Mouse (Mus musculus): ENCODE results near the gene Luc7l3. TPM values are rescaled to one million over a fixed set of nuclear protein-coding genes. Genes with fewer than 3 reads are reported as not detected.
"Not testable (repeated sequence)": the region's sequence is repeated elsewhere in the genome, so short reads cannot be mapped to it uniquely, and the experiment has no call there.

Gene Luc7l3
- polyA plus RNA-seq, 1 experiment from 2014 or later = 35.8 TPM

GRCm38 (mm10) chr11:94272960-94273927 lies 48.5 kb downstream of the Luc7l3 start:
- WGBS (ENCODE audit: insufficient replicate concordance) = 73% methylated on average over 21 of the region's 21 CpGs
- ATAC-seq = peak; percentile 69
- DNase-seq = no peak
- H3K9ac ChIP-seq (replicated peaks) = no peak overlapping the region
- no peaks in the 10 kb centered on the region for H3K27me3 ChIP-seq (ENCODE audit: insufficient read depth, low read length)
- peak overlapping the region; percentile 50 for H3K27ac ChIP-seq (ENCODE audit: low read depth)
- no peak overlapping the region for H3K4me2 ChIP-seq (ENCODE audit: low read depth, low read length)
- no peak overlapping the region for H3K4me3 ChIP-seq (ENCODE audit: low read depth, low read length)
- no peaks in the 10 kb centered on the region for H3K36me3 ChIP-seq (replicated peaks; ENCODE audit: insufficient read depth, low read length)
- no peaks in the 10 kb centered on the region for H3K9me3 ChIP-seq (ENCODE audit: low read length)
- H3K4me1 ChIP-seq (ENCODE audit: insufficient read depth) = peaks cover 27% of the 10 kb centered on the region
- TF ChIP-seq CTCF (IDR thresholded peaks at IDR 0.05; ENCODE audit: low read depth) (no peak), EP300 (IDR thresholded peaks at IDR 0.05; ENCODE audit: low read depth) (no peak)

GRCm38 (mm10) chr11:94271015-94271414 lies 50.8 kb downstream of the Luc7l3 start:
- 85% methylated on average over 2 of the region's 2 CpGs for WGBS (ENCODE audit: insufficient replicate concordance)
- Histone ChIP-seq H3K27me3 (ENCODE audit: insufficient read depth, low read length) (no peaks in the 10 kb centered on the region), H3K4me3 (ENCODE audit: low read depth, low read length) (no peak overlapping the region), H3K4me1 (ENCODE audit: insufficient read depth) (peaks cover 30% of the 10 kb centered on the region), H3K36me3 (replicated peaks; ENCODE audit: insufficient read depth, low read length) (no peaks in the 10 kb centered on the region), H3K4me2 (ENCODE audit: low read depth, low read length) (no peak overlapping the region), H3K27ac (ENCODE audit: low read depth) (no peak overlapping the region), H3K9me3 (ENCODE audit: low read length) (no peaks in the 10 kb centered on the region), H3K9ac (replicated peaks) (no peak overlapping the region)
- DNase-seq = no peak
- TF ChIP-seq EP300 (IDR thresholded peaks at IDR 0.05; ENCODE audit: low read depth) (no peak), CTCF (IDR thresholded peaks at IDR 0.05; ENCODE audit: low read depth) (no peak)
- no peak for ATAC-seq

GRCm38 (mm10) chr11:94269906-94270305 lies 51.9 kb downstream of the Luc7l3 start:
- Histone ChIP-seq H3K9me3 (ENCODE audit: low read length) (no peaks in the 10 kb centered on the region), H3K9ac (replicated peaks) (no peak overlapping the region), H3K36me3 (replicated peaks; ENCODE audit: insufficient read depth, low read length) (no peaks in the 10 kb centered on the region), H3K27me3 (ENCODE audit: insufficient read depth, low read length) (no peaks in the 10 kb centered on the region), H3K27ac (ENCODE audit: low read depth) (no peak overlapping the region), H3K4me1 (ENCODE audit: insufficient read depth) (peaks cover 39% of the 10 kb centered on the region), H3K4me2 (ENCODE audit: low read depth, low read length) (no peak overlapping the region), H3K4me3 (ENCODE audit: low read depth, low read length) (no peak overlapping the region)
- no peak for DNase-seq
- ATAC-seq = no peak
- no peak for TF ChIP-seq EP300 (IDR thresholded peaks at IDR 0.05; ENCODE audit: low read depth)
- no peak for TF ChIP-seq CTCF (IDR thresholded peaks at IDR 0.05; ENCODE audit: low read depth)
- WGBS (ENCODE audit: insufficient replicate concordance) = 90% methylated on average over 7 of the region's 7 CpGs

GRCm38 (mm10) chr11:94268761-94269160 lies 53.0 kb downstream of the Luc7l3 start:
- Histone ChIP-seq H3K9ac (replicated peaks) (no peak overlapping the region), H3K4me3 (ENCODE audit: low read depth, low read length) (no peak overlapping the region), H3K36me3 (replicated peaks; ENCODE audit: insufficient read depth, low read length) (no peaks in the 10 kb centered on the region), H3K9me3 (ENCODE audit: low read length) (no peaks in the 10 kb centered on the region), H3K27ac (ENCODE audit: low read depth) (no peak overlapping the region), H3K4me2 (ENCODE audit: low read depth, low read length) (no peak overlapping the region), H3K4me1 (ENCODE audit: insufficient read depth) (peaks cover 33% of the 10 kb centered on the region), H3K27me3 (ENCODE audit: insufficient read depth, low read length) (no peaks in the 10 kb centered on the region)
- DNase-seq (no peak), ATAC-seq (no peak)
- TF ChIP-seq CTCF (IDR thresholded peaks at IDR 0.05; ENCODE audit: low read depth) = no peak
- TF ChIP-seq EP300 (IDR thresholded peaks at IDR 0.05; ENCODE audit: low read depth) = no peak

- H3K4me1 ChIP-seq (ENCODE audit: insufficient read depth) = peaks cover 37% of the 10 kb centered on the region
- not testable (repeated sequence) for ATAC-seq; H3K36me3 ChIP-seq (replicated peaks; ENCODE audit: insufficient read depth, low read length); H3K27me3 ChIP-seq (ENCODE audit: insufficient read depth, low read length); H3K4me2 ChIP-seq (ENCODE audit: low read depth, low read length); H3K9ac ChIP-seq (replicated peaks); H3K9me3 ChIP-seq (ENCODE audit: low read length); DNase-seq; H3K4me3 ChIP-seq (ENCODE audit: low read depth, low read length)
- WGBS (ENCODE audit: insufficient replicate concordance) = 51% methylated on average over 3 of the region's 3 CpGs
- H3K27ac ChIP-seq (ENCODE audit: low read depth) = peak overlapping the region; percentile 87
Measured at GRCm38 (mm10) chr11:94266155-94266554, 55.6 kb downstream of the Luc7l3 start.

GRCm38 (mm10) chr11:94265134-94265785 lies 56.5 kb downstream of the Luc7l3 start:
- 2% methylated on average over 18 of the region's 18 CpGs for WGBS (ENCODE audit: insufficient replicate concordance)
- H3K4me1 ChIP-seq (ENCODE audit: insufficient read depth) = peaks cover 45% of the 10 kb centered on the region
- H3K36me3 ChIP-seq (replicated peaks; ENCODE audit: insufficient read depth, low read length) = no peaks in the 10 kb centered on the region
- peak; percentile 78 for ATAC-seq
- peak; percentile 81 for DNase-seq
- H3K27me3 ChIP-seq (ENCODE audit: insufficient read depth, low read length) = no peaks in the 10 kb centered on the region
- H3K4me2 ChIP-seq (ENCODE audit: low read depth, low read length) = peak overlapping the region; percentile 76
- no peaks in the 10 kb centered on the region for H3K9me3 ChIP-seq (ENCODE audit: low read length)
- TF ChIP-seq CTCF (IDR thresholded peaks at IDR 0.05; ENCODE audit: low read depth) (peak; percentile 66), EP300 (IDR thresholded peaks at IDR 0.05; ENCODE audit: low read depth) (no peak; the same call in 1 of the 2 replicates)
- H3K27ac ChIP-seq (ENCODE audit: low read depth) = peak overlapping the region; percentile 87
- peak overlapping the region; percentile 38 for H3K4me3 ChIP-seq (ENCODE audit: low read depth, low read length)
- peak overlapping the region; percentile 41 for H3K9ac ChIP-seq (replicated peaks)

Measured in liver, postnatal 0 days (tissue).